Mouse (Mus musculus) CD4-positive, CD25-positive, alpha-beta regulatory T cell, adult 2 months (primary cell): ENCODE results near the gene Pygb.

Experiments used
- DNase-seq: peaks from one replicate; pipeline ENCODE4 v3.0.0-alpha.2; 2012; ENCODE audit warnings: low read depth, low spot score

Pygb gene

DNA sequence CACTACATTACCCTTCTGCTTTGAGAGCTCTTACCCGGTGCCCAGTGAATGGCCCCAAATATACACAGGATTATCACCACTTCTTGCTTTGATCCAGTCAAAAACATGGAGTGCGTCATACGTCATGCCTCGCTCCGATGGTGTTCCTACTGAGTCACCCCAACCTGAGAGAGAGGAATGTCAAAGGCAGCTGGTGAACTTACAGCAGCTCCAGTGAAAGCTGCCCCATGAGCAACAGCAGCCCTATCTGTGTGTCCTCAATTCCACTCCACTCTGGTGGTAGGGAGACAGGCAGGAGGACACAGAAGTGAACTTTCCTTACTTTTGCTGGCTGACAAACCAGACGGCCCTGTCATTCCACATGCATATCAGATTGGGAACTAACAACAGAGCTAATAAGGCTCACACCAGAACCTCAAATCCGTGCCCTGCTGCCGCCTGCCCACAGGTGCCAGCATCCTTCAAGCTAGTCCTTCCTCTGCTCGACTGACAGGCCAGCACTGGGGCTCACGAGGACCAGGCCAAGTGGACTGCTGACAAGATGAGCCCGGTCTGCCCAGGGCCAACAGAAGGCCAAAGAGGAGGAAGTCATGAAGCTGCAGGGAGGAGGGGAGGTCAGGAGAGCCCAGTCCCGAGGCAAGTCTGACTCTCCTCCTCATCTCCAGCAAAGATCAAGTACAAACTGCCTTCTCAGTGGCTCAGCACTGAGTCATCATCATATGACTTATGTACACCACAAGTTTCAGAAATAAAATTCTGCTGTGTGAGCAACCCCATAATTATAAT, 53.3 kb downstream of the Pygb start:
- peak; percentile 20 for DNase-seq

GRCm38 (mm10) chr2:150841109-150841508, 54.6 kb downstream of the Pygb start:
- DNase-seq = no peak

DNA sequence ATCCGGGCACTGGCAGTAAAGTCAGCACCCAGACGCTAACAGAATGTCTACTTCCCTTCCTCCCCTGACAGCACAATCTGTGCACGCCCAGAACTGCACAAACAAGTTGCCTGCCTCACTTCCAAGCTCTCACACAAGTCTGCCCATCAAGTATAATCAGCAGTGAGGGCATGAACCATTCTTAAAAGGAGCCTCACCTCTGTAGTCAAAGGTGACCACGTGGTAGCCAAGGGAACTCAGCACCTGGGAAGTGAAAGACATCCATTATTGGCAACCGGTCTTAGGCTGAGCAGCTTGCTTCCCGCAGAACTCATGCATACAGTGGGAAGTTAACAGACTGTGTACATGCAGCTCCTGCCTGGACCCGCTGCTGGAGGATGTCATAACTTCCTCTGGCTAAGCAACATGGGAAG, 55.5 kb downstream of the Pygb start:
- no peak for DNase-seq

- DNase-seq = no peak
Measured at GRCm38 (mm10) chr2:150844798-150845197, 58.3 kb downstream of the Pygb start.

- no peak for DNase-seq
Measured at GRCm38 (mm10) chr2:150847436-150847995, 61.0 kb downstream of the Pygb start.

DNA sequence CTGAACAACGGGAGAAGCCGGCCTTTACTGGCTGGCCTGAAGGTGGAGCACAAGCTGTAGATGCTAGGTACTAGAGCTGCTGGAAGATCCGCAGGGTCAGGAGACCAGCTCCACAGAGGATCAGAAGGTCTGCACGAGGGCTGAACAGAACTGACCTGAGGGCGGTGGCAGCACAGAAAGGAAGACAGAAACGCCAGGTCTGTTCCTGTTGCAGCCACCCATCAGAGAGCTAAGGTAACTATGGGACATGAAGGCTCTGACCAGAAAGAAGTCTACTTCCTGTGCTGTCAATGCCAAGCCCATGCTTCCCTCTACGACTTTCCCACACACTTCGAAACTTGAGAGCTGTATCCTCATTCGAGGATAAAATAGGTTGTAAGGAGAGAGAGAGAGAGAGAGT, 64.7 kb downstream of the Pygb start:
- DNase-seq = no peak

DNA sequence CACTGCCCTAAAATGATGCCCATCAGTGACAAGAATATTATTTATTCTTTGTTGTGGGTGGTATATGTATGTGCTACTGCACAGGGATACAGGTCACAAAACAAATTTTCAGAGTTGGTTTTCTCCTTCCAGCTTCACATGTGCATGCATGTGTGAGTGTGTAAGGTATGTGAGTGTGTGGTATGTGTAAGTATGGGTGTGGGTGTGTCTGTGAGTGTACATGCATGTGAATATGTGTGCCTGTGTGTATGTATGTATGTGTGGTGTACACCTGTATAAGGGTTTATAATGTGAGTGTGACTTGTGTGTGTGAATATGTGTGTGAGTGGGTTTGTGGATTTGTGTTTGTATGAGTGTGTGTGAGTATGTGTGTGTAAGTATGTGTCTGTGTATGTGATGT, 68.7 kb downstream of the Pygb start:
- DNase-seq = no peak

- DNase-seq = no peak
Measured at GRCm38 (mm10) chr2:150858724-150859487, 72.4 kb downstream of the Pygb start.

DNA sequence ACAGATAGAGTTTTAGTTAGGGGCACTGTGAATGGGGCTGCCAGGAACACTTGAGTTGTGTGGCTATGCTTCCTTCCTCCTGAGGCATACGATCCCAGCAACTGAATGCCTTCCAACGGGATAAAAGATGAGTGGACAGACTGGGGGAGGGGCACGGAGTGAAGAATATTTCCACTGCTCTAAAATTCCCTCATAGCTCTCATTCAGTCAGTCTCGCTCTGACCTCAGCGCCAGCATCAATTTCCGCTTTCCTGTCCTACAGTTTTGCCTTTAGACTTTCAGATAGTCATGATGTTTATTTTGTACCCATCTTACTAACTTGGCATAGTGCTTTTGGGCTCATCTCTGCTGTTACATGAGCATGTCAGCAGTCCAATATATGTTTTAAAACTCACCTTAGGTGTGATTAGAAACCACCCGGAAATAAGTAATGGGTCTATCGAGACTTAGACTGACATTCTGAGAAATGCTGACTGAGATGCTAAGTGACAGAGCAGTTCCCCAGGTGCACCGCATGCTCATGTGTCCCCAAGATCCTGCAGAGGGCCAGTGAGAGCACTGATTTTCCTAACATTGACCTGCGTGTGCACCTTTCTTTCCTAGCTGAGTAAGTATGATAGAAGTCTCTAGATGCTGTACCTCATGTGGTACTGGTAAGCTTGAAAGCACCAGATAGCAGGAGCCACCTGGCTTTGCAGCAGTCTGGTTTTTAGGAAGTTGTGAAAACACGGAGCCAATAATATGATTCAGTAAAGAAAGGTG, 73.4 kb downstream of the Pygb start:
- DNase-seq = no peak

DNA sequence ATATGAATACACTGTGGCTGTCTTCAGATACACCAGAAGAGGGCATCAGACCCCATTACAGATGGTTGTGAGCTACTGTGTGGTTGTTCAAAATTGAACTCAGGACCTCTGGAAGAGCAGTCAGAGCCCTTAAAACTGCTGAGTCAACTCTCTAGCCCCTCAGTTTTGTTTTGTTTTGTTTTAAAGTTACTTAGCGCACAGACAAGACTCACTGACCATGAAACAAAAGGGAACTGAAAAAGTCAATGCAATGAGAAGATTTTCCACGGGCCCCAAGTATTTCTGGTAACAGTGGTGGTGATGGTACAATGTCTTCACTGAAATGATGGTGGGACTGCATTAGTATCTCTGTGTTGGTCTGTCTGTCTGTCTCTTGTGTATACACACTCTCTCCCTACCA, 74.6 kb downstream of the Pygb start:
- DNase-seq = no peak

- no peak for DNase-seq
Measured at GRCm38 (mm10) chr2:150867021-150867420, 80.5 kb downstream of the Pygb start.

GRCm38 (mm10) chr2:150869446-150869845, 82.9 kb downstream of the Pygb start:
- DNase-seq = peak; percentile 67

DNA sequence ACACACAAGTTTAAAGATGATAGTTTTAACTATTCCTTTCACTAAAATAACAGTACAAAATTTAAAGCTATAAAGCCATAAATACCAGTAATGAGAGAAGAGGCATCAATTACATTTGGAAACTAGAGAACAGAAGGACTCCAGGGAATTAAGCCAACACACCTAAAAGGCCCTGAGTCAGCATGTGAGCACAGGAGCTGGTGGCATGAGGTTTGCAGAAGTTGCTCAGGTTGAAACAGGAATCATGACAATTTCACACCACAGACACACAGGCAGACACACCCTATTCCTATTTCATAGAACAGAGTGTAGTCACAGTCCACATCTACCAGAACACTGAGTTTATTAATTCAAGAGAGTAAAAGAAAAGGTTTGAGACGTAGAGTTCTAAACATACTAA, 88.0 kb downstream of the Pygb start:
- DNase-seq = no peak

DNA sequence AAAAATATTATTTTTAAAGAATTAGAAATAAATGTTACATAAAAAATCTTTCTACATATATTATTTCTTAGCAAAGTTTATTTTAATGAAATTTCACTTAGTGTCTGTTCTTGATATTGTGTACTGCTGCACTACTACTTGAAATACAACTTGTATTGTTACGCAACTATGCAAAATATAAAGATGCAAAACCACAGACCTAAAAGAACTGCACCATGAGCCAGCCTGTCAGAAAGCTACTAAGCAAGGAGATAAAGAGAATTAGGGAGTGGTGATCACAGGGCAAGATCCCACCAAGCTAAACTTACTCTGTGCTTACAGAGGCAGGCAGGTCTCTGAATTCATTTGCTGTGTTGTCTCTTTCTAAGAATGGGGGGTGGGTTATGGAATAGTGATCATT, 88.7 kb downstream of the Pygb start:
- no peak for DNase-seq

DNA sequence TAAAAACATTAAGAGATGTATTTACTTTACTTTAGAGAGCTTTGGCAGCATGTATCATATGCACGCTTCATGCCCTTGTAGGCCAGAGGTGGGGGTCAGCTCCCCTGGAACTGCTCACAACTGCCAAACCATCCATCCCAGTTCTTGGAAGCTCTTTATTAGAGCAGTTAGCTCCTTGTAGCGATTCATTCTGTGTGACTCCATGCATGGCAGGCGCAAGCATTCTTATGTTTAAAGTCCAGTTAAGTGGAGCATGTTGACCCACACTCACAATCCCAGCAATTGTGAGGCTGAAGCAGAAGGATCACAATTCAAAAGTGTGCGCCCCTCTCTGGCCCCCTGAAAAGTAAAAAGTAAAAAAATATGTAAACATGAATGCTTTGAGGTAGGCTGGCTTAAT, 91.0 kb downstream of the Pygb start:
- DNase-seq = no peak
